Mouse (Mus musculus): ENCODE data around the gene Nxt1.
A peak's percentile ranks its signal among the peaks of the same experiment; 100 is the strongest.

DNA sequence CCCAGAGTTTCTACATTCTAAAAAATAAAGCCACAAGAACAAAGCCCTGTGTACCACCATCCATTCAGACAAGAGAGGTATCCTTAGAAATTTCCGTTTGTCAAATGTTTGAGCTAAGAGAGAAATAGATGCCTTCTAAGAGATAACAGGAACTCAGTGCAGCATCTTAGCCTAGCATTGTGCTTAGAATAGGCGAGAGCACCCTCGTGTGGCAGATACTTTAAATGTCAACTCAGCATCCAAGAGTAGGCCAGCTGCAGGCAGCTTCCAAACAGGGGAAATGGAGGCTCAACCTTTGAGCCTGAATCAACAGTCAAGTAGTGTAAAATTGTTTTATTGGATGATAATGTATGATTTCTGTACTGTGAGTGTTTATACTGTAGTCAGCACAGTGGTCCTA is 17.4 kb upstream of the Nxt1 start:
- TF ChIP-seq CTCF (conservative IDR thresholded peaks at IDR 0.05; ENCODE audit: low read length) (peak; percentile 35), POU5F1 (IDR thresholded peaks at IDR 0.05; ENCODE audit: borderline replicate concordance, low read length) (no peak)

Measured in E14TG2a.4 (cell line).